Mouse (Mus musculus) frontal cortex, adult (tissue): ENCODE results near the gene Ccdc110.

Experiments used
- ATAC-seq: cut with Nextera tagmentation; 2 replicates; pipeline ENCODE4 v1.9.2; 2017; ENCODE audit warnings: mild to moderate bottlenecking, moderate library complexity, mixed read lengths; ENCODE audit not compliant: low TSS enrichment

Ccdc110 gene

DNA sequence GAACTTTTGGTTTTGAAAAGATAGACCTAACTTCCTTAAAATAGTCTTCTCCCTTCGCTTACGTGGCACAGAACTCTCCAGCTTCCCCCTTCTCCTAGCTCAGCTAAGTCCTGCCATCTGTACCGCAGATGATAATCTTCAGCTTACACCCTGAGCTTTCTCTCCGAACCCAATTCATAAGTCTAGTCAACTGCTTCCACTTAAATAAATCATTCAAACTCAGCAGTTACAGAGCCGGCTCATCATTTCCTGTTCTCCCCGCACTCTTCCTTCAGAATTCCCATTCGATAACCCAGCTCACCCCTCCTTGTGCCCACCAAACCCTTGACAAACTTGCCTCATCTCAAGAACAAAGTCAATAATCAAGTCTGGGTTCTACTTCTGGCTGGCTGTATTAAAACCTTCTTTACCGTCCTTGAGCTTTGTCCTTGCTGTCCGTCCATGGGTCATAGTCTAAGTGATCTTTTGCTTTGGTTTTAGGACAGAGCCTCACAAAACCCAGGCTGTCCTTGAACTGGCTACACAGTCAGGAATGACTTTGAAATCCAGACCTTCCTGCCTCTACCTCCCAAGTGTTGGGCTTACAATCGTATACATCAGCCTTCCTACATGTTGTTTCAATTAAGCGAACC lies 41.5 kb downstream of the Ccdc110 start:
- peak; percentile 29 for ATAC-seq

DNA sequence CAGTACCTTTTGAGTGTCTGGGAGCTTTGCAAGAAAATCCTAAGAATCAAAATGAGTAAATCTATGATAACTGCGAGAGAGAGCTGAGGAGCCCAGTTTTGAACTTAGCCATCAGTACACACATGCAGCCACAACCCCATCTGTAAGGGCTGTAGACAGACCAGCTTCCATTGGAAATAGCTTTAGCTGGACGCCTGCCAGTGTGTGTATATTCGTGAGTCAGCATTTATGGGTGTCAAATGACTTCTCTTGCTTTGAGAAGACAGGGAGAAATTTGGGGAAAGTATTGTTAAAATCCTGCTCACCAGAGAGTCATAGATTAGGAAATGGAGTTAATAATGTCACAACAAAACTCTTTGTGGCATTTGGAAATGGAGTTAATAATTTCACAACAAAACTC lies 52.2 kb downstream of the Ccdc110 start:
- no peak for ATAC-seq

DNA sequence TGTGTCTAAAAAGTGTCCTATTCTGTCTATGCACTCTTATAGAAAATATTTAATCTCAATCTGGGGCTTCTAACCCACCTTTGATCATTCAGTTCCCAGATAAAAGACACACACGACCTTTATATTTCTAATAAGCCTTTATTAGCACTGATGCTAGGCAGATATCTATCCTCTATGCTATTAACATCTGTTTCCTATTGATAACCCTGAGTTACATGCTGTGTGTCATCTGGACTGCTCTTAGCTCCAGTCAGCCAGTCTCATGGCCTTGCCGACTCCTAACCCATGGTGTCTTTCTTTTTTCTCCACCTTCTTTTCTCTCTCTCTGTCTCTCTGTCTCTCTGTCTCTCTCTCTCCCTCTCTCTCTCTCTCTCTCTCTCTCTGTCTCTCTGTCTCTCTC lies 53.8 kb downstream of the Ccdc110 start:
- ATAC-seq: no peak

DNA sequence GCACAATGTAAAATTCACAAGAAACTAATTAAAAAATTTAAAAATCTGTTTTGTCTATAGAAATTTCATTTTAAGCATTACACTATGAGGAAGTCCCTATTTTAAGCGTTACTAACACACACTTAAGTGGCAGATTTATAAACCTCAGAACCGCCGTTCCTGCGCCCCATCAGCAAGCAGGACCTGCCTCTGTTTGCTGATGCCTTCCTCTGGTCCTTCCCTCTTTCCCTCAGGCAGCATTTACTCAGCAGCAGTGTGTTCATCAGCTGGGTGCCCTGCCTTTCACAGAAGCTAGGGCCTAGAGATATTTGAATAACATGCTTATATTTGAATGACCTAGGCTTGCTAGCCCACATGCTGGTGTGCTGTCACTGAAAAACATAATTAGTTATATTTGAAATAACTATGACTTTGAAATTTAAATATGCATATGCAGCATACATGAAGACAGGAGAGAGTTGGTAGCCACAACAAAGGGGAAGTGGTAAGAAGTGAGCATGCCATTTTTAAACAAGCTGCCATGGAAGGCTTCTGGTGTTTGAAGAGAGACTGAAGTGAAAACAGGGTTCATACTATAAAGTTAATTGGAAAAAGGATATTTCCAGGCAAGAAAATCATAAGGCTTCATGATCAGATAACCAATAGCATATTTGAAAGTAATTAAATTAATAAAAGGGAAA lies 56.4 kb downstream of the Ccdc110 start:
- ATAC-seq: no peak
